Mouse (Mus musculus) heart, adult 2 months (tissue): ENCODE measurements around the gene Cst12. TPM values are rescaled to one million over a fixed set of nuclear protein-coding genes. Genes with fewer than 3 reads are reported as not detected.

Experiments used
- DNase-seq, 2 experiments: peaks; one replicate each; pipeline ENCODE4 v3.0.0; 2021
- H3K27ac ChIP-seq: fragments of 200-600 bp; 2 replicates; pipeline ENCODE4 v1.8.1; 2022
- H3K27me3 ChIP-seq: fragments of 200-500 bp; 2 replicates; pipeline ENCODE4 v1.6.1; 2012; ENCODE audit warnings: mild to moderate bottlenecking, low read length, inconsistent platforms, mixed read lengths; ENCODE audit not compliant: control insufficient read depth, insufficient read depth
- H3K36me3 ChIP-seq: fragments of 200-500 bp; 2 replicates; pipeline ENCODE4 v1.6.1; 2012; ENCODE audit warnings: low read length, inconsistent platforms; ENCODE audit not compliant: control insufficient read depth, insufficient read depth
- H3K4me1 ChIP-seq: fragments of 200-500 bp; 2 replicates; pipeline ENCODE4 v1.6.1; 2011; ENCODE audit warnings: low read length; ENCODE audit not compliant: control insufficient read depth, insufficient read depth
- H3K4me3 ChIP-seq: fragments of 200-600 bp; 2 replicates; pipeline ENCODE4 v1.8.1; 2022
- H3K79me2 ChIP-seq: fragments of 200-500 bp; replicated peaks from 2 replicates; pipeline ENCODE4 v1.6.1; 2012; ENCODE audit warnings: mild to moderate bottlenecking, inconsistent platforms, low read length, moderate library complexity, mixed read lengths; ENCODE audit not compliant: control insufficient read depth, insufficient read depth
- H3K9ac ChIP-seq: fragments of 200-500 bp; 2 replicates; pipeline ENCODE4 v1.6.1; 2012; ENCODE audit warnings: low read depth, mild to moderate bottlenecking, control low read depth, inconsistent platforms, low read length, mixed read lengths
- CTCF ChIP-seq: fragments of 200-600 bp; IDR thresholded peaks from 2 replicates; pipeline ENCODE4 v1.8.1; 2022; ENCODE audit warnings: antibody characterized with exemption, mild to moderate bottlenecking, moderate library complexity
- EP300 ChIP-seq: fragments of 200-500 bp; IDR thresholded peaks from 2 replicates; pipeline ENCODE4 v1.6.1; 2011; ENCODE audit warnings: low read depth, low read length, control low read depth; ENCODE audit not compliant: insufficient read depth
- POLR2A ChIP-seq: fragments of 200-500 bp; IDR thresholded peaks from 2 replicates; pipeline ENCODE4 v1.6.1; 2011; ENCODE audit warnings: mild to moderate bottlenecking, low read depth, low read length, control low read depth; ENCODE audit not compliant: insufficient read depth
- WGBS: fragments of 180-500 bp; shearing (Covaris S2); methylation state at CpG from one replicate; pipeline ENCODE4 v1.1.7; 2018; 5-methylcytosine and 5-hydroxymethylcytosine counted together
- intact Hi-C: fragments of 180-260 bp; cut with DNase I; formaldehyde crosslinking; loops from one replicate; pipeline ENCODE4 v1.15.1; 2025
- long read RNA-seq: library from polyadenylated mRNA; stranded (forward); transcript quantifications from one replicate; pipeline ENCODE4 v2.0.0, GENCODE M21; 2021
- polyA plus RNA-seq: library from polyadenylated mRNA; depleted of rRNA; stranded (reverse); fragments of >200 nt; gene quantifications from 2 replicates; pipeline ENCODE4 v1.2.3, GENCODE M21; 2012; rRNA removed
- total RNA-seq, 2 experiments: library from RNA; stranded (reverse); gene quantifications; 2 replicates each; pipeline ENCODE4 v1.2.3; 2021

Cst12 gene
- total RNA-seq (under 1 TPM in 1 of 2 experiments, not detected in 1; 0.50 TPM), polyA plus RNA-seq (0.67 TPM in 1 of 2 replicates, not detected in the other)
- long read RNA-seq: 0 reads

- intact Hi-C loops: no loop called here
- H3K36me3 ChIP-seq: no peaks in the 10 kb centered on the region
- no peaks in the 10 kb centered on the region for H3K79me2 ChIP-seq
- H3K9ac ChIP-seq: no peak within 1 kb of the TSS
- H3K4me3 ChIP-seq: no peak within 1 kb of the TSS
- H3K27ac ChIP-seq: no peak within 1 kb of the TSS
- WGBS: 87% methylated on average over 6 of the region's 6 CpGs
- H3K27me3 ChIP-seq: no peaks in the 10 kb centered on the region
- H3K4me1 ChIP-seq: no peaks in the 10 kb centered on the region
- no peak for DNase-seq
- TF ChIP-seq POLR2A (no peak), CTCF (no peak), EP300 (no peak)
Observed at GRCm38 (mm10) chr2:148789142-148789541, at the start of gene Cst12. Gene Cst12 (plus strand): TSS chr2:148789361.

GRCm38 (mm10) chr2:148743001-148743400, 46.2 kb upstream of the Cst12 start:
- intact Hi-C loops: no loop called here
- TF ChIP-seq CTCF (no peak), POLR2A (no peak), EP300 (no peak)
- no peaks in the 10 kb centered on the region for H3K36me3 ChIP-seq
- WGBS: 64% methylated on average over 3 of the region's 3 CpGs
- no peaks in the 10 kb centered on the region for H3K27me3 ChIP-seq
- H3K79me2 ChIP-seq: no peaks in the 10 kb centered on the region
- H3K9ac ChIP-seq: no peak overlapping the region
- no peak overlapping the region for H3K27ac ChIP-seq
- H3K4me3 ChIP-seq: no peak overlapping the region
- no peaks in the 10 kb centered on the region for H3K4me1 ChIP-seq
- DNase-seq: no peak

GRCm38 (mm10) chr2:148743846-148744407, 45.2 kb upstream of the Cst12 start:
- no peak for DNase-seq
- TF ChIP-seq EP300: no peak
- no peak for TF ChIP-seq POLR2A
- TF ChIP-seq CTCF: no peak
- Histone ChIP-seq H3K27ac (no peak overlapping the region), H3K79me2 (no peaks in the 10 kb centered on the region), H3K4me3 (no peak overlapping the region), H3K4me1 (no peaks in the 10 kb centered on the region), H3K27me3 (no peaks in the 10 kb centered on the region), H3K36me3 (no peaks in the 10 kb centered on the region), H3K9ac (no peak overlapping the region)
- intact Hi-C loops: no loop called here
- 51% methylated on average over 3 of the region's 3 CpGs for WGBS

- Histone ChIP-seq H3K27me3 (no peaks in the 10 kb centered on the region), H3K4me1 (no peaks in the 10 kb centered on the region), H3K4me3 (no peak within 1 kb of the TSS), H3K79me2 (no peaks in the 10 kb centered on the region), H3K36me3 (no peaks in the 10 kb centered on the region), H3K9ac (no peak within 1 kb of the TSS), H3K27ac (no peak within 1 kb of the TSS)
- intact Hi-C loops: loop anchor here (5.0 kb wide), 1 partner anchor 102 kb away; no protein-coding TSS in a partner anchor
- 76% methylated on average over 1 of the region's 1 CpGs for WGBS
- TF ChIP-seq EP300 (no peak), CTCF (no peak), POLR2A (no peak)
- DNase-seq: no peak
Observed at GRCm38 (mm10) chr2:148750058-148750457, 39.1 kb upstream of the Cst12 start, which contains the start of gene Cstl1. Gene Cstl1 (plus strand): TSS chr2:148750358.

GRCm38 (mm10) chr2:148751893-148752813, 37.0 kb upstream of the Cst12 start:
- Histone ChIP-seq H3K27me3 (no peaks in the 10 kb centered on the region; the same call in 1 of the 2 replicates), H3K27ac (no peak overlapping the region), H3K4me1 (no peaks in the 10 kb centered on the region), H3K79me2 (no peaks in the 10 kb centered on the region), H3K9ac (no peak overlapping the region), H3K36me3 (no peaks in the 10 kb centered on the region), H3K4me3 (peak overlapping the region; percentile 53)
- DNase-seq: peak; percentile 64 to 66
- WGBS: 13% methylated on average over 15 of the region's 15 CpGs
- TF ChIP-seq POLR2A (no peak), CTCF (peak; percentile 64)
- intact Hi-C loops: loop anchor here (1.0 to 5.0 kb wide), 2 partner anchors 100 to 150 kb away; no protein-coding TSS in a partner anchor
